Mouse (Mus musculus) olfactory bulb, adult 2 months (tissue): ENCODE data around the gene Plb1.

Experiments used
- CTCF ChIP-seq: fragments of 200-500 bp; IDR thresholded peaks from 2 replicates; pipeline ENCODE4 v1.5.1; 2012; ENCODE audit warnings: low read depth, mild to moderate bottlenecking, low read length, moderate library complexity; ENCODE audit not compliant: insufficient read depth
- POLR2A ChIP-seq: fragments of 200-500 bp; IDR thresholded peaks from 2 replicates; pipeline ENCODE4 v1.6.1; 2012; ENCODE audit warnings: mild to moderate bottlenecking, low read depth, low read length, moderate library complexity; ENCODE audit not compliant: insufficient read depth

GRCm38 (mm10) chr5:32288021-32288420 lies 55.5 kb downstream of the Plb1 start:
- TF ChIP-seq POLR2A, result no peak
- TF ChIP-seq CTCF, result no peak
